Comparison of ENCODE assay signal across 8 mouse cellular contexts in the genomic region with DNA sequence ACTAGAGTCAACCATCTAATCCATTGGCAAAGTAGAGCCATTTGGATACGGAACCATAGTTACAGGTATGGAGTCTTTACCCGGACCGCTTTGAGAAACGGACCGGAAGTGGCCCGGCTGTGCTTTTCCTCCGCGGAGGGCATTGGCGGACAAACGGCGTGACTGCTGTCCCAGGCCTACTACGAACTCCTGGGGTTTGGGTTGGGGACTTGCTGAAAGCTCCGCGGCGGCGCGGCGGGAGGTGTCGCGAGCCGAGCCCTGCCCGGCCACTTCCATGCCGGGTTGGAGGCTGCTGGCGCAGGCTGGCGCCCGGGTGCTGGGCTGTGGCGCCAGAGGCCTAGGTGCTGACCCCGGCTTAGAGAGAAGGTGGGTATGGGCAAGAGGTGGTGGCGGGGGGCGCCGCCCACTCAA. TPM values are rescaled to one million over a fixed set of nuclear protein-coding genes. Genes with fewer than 3 reads are reported as not detected.
DNase-seq lines count a peak whose midpoint lies in the region; ATAC-seq and TF ChIP-seq lines count a peak whose summit lies in the region.

TSS of gene Mrpl3 (plus strand) at position 93 of the 411 bp plus-strand sequence.

- no peak; the same call in 1 of the 2 replicates for ATAC-seq in embryonic facial prominence, embryonic 15.5 days (ENCODE audit: insufficient number of reproducible peaks, low FRiP score, low TSS enrichment, low read depth)
- ATAC-seq in kidney, embryonic 14.5 days (ENCODE audit: low FRiP score, low TSS enrichment) = peak; percentile 91
- ATAC-seq in limb, embryonic 15.5 days (ENCODE audit: insufficient number of reproducible peaks, low FRiP score, low TSS enrichment, low read depth) = no peak

- under 1% methylated on average over 31 of the region's 31 CpGs for WGBS in bone marrow, adult 2 months
- WGBS in embryonic facial prominence, embryonic 15.5 days = under 1% methylated on average over 31 of the region's 31 CpGs
- under 1% methylated on average over 31 of the region's 31 CpGs for WGBS in kidney, embryonic 14.5 days
- WGBS in limb, embryonic 15.5 days = under 1% methylated on average over 31 of the region's 31 CpGs

- no peak for TF ChIP-seq POLR2A in bone marrow, adult 2 months (IDR thresholded peaks at IDR 0.05; ENCODE audit: borderline replicate concordance, control insufficient read depth, low read depth, low read length)

- peak within 1 kb of the TSS; percentile 69 for H3K4me3 ChIP-seq in bone marrow, adult 2 months (replicated peaks; ENCODE audit: control insufficient read depth, low read depth, low read length)
- peak within 1 kb of the TSS; percentile 88 for H3K4me3 ChIP-seq in embryonic facial prominence, embryonic 15.5 days (replicated peaks)
- peak within 1 kb of the TSS; percentile 99 for H3K4me3 ChIP-seq in kidney, embryonic 14.5 days (ENCODE audit: low read length)
- peak within 1 kb of the TSS; percentile 96 for H3K4me3 ChIP-seq in limb, embryonic 15.5 days

- no peaks in the 10 kb centered on the region for H3K27me3 ChIP-seq in embryonic facial prominence, embryonic 15.5 days
- H3K27me3 ChIP-seq in kidney, embryonic 14.5 days (ENCODE audit: control insufficient read depth, insufficient read depth, low read length) = no peaks in the 10 kb centered on the region
- H3K27me3 ChIP-seq in limb, embryonic 15.5 days = no peaks in the 10 kb centered on the region

- H3K4me2 ChIP-seq in embryonic facial prominence, embryonic 15.5 days (replicated peaks) = peak within 1 kb of the TSS; percentile 59
- H3K4me2 ChIP-seq in kidney, embryonic 14.5 days (replicated peaks; ENCODE audit: low read depth, low read length) = peak within 1 kb of the TSS; percentile 62
- peak within 1 kb of the TSS; percentile 56 for H3K4me2 ChIP-seq in limb, embryonic 15.5 days

- H3K36me3 ChIP-seq in embryonic facial prominence, embryonic 15.5 days = peaks cover 30% of the 10 kb centered on the region
- peaks cover 32% of the 10 kb centered on the region for H3K36me3 ChIP-seq in kidney, embryonic 14.5 days (ENCODE audit: control insufficient read depth, insufficient read depth, low read length)
- peaks cover 26% of the 10 kb centered on the region for H3K36me3 ChIP-seq in limb, embryonic 15.5 days

- H3K4me1 ChIP-seq in bone marrow, adult 2 months (ENCODE audit: control insufficient read depth, insufficient read depth, low read length) = no peaks in the 10 kb centered on the region
- H3K4me1 ChIP-seq in embryonic facial prominence, embryonic 15.5 days = peaks cover 8% of the 10 kb centered on the region; the same call in 1 of the 2 replicates
- H3K4me1 ChIP-seq in kidney, embryonic 14.5 days (ENCODE audit: control insufficient read depth, insufficient read depth, low read length) = no peaks in the 10 kb centered on the region
- H3K4me1 ChIP-seq in limb, embryonic 15.5 days = peaks cover 6% of the 10 kb centered on the region

- H3K9ac ChIP-seq in embryonic facial prominence, embryonic 15.5 days = peak within 1 kb of the TSS; percentile 97
- peak within 1 kb of the TSS; percentile 96 for H3K9ac ChIP-seq in kidney, embryonic 14.5 days (ENCODE audit: low read depth, low read length)
- peak within 1 kb of the TSS; percentile 99 for H3K9ac ChIP-seq in limb, embryonic 15.5 days

- TF ChIP-seq CTCF in bone marrow, adult 2 months (IDR thresholded peaks at IDR 0.05; ENCODE audit: control insufficient read depth, insufficient read depth, low read length) = no peak

- no peaks in the 10 kb centered on the region for H3K9me3 ChIP-seq in embryonic facial prominence, embryonic 15.5 days (replicated peaks)
- H3K9me3 ChIP-seq in kidney, embryonic 14.5 days (ENCODE audit: control insufficient read depth, low read length) = no peaks in the 10 kb centered on the region
- no peaks in the 10 kb centered on the region for H3K9me3 ChIP-seq in limb, embryonic 15.5 days

- no peak within 1 kb of the TSS; the same call in 1 of the 2 replicates for H3K27ac ChIP-seq in bone marrow, adult 2 months (ENCODE audit: control insufficient read depth, insufficient read depth, low read depth, low read length, poor library complexity)
- H3K27ac ChIP-seq in embryonic facial prominence, embryonic 15.5 days (replicated peaks) = peak within 1 kb of the TSS; percentile 67; the same call in 1 of the 2 replicates
- peak within 1 kb of the TSS; percentile 17; the same call in 1 of the 2 replicates for H3K27ac ChIP-seq in kidney, embryonic 14.5 days (ENCODE audit: low read depth, low read length)
- H3K27ac ChIP-seq in limb, embryonic 15.5 days = peak within 1 kb of the TSS; percentile 78

- DNase-seq in 416B (ENCODE audit: low read depth) = peak; percentile 85
- peak; percentile 60 to 80 for DNase-seq in heart, adult 9 months (ENCODE audit: low spot score in 2 of 2)
- DNase-seq in monocyte, adult 2 months (ENCODE audit: low read depth in 1 of 2, low spot score in 2 of 2) = peak; percentile 37 to 77
- DNase-seq in spleen, postnatal 36 days (ENCODE audit: low spot score in 2 of 2) = peak; percentile 57 to 69

RNA-seq across cellular contexts. Expression of gene Mrpl3, which starts in this region (rescaled TPM):
- polyA plus RNA-seq in bone marrow, adult 2 months (2011; ENCODE audit: insufficient read depth, insufficient read length, low replicate concordance, missing spikeins) = 10.4 and 14.7 TPM in 2 replicates
- 93.1 and 95.8 TPM in 2 replicates for polyA plus RNA-seq in embryonic facial prominence, embryonic 15.5 days (2015; fragmentation: Nextera tagmentation; extraction: Ambion mirVana)
- 95.8 and 127 TPM in 2 replicates for polyA plus RNA-seq in kidney, embryonic 14.5 days (2014; fragmentation: Nextera tagmentation; extraction: Ambion mirVana)
- 83.7 and 96.3 TPM in 2 replicates for polyA plus RNA-seq in limb, embryonic 15.5 days (2015; fragmentation: Nextera tagmentation; extraction: Ambion mirVana)
